Mouse (Mus musculus): ENCODE data around the gene Dmp1. TPM values are rescaled to one million over a fixed set of nuclear protein-coding genes. Genes with fewer than 3 reads are reported as not detected.

The Dmp1 gene
- total RNA-seq, 1 experiment from 2014 or later: not detected

DNA sequence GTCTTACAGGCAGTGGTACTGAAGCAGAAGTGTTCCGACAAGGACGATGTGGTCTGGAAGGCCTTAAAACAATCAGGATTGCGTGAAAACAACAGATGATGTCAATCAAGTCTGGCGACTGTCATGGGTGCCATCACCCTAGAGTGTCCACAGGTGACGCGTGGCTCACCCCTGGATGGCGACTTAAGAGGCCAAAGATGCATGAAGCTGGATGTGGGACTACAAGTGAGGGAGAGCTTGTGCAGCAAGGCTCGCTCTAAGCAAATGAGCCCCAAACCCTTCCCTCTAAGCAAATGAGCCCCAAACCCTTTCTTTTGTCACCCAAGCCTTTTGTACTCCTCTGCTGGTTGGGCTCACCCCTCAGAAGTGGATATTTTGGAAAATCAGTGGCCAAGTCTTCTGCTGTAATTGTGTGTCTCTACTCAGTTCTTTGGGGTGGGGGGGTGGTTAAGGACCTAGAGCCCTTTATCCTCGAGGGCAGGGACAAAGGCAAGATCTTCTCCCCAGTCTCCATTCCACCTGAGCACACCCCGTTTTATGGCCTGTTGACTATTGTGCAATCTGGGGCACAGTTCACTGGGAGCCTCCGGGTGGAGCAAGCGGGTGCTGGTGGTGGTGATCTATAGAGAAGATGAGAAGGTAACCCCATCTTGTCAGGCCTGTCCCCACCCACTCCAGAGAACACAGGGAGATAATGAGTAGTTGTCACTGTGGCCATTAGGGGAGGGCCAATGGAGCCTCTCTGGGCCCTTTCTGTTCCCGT, 60.8 kb downstream of the Dmp1 start:
- no peak for DNase-seq

Other genes starting within 250 kb of the Dmp1 start
- gene Hsd17b13, start 225.2 kb upstream of the Dmp1 start, total RNA-seq (2021): 4.3 TPM in 1 of 2 replicates, not detected in the other
- 61.3 and 83.2 TPM in 2 replicates for gene Hsd17b11, start 180.7 kb upstream of the Dmp1 start, total RNA-seq (2021)
- 53.6 and 62.9 TPM in 2 replicates for gene Nudt9, start 156.3 kb upstream of the Dmp1 start, total RNA-seq (2021)
- gene Gm17660, start 125.0 kb upstream of the Dmp1 start, total RNA-seq (2021): not detected in 2 replicates
- 24.7 and 25.0 TPM in 2 replicates for gene Sparcl1, start 88.9 kb upstream of the Dmp1 start, total RNA-seq (2021)
- gene Dspp, start 31.9 kb upstream of the Dmp1 start, total RNA-seq (2021): not detected in 2 replicates
- not detected in 2 replicates for gene Ibsp, start 96.6 kb downstream of the Dmp1 start, total RNA-seq (2021)
- gene Mepe, start 122.7 kb downstream of the Dmp1 start, total RNA-seq (2021): not detected in 2 replicates
- 343 and 454 TPM in 2 replicates for gene Spp1, start 232.5 kb downstream of the Dmp1 start, total RNA-seq (2021)